Mouse (Mus musculus): ENCODE measurements at regions not wholly inside any gene's neighbourhood (a gene's known extent, or its start where the extent isn't known, plus 50 kb on each side); places are given as distances from the start of the nearest gene placed in this dataset.

- DNase-seq (ENCODE audit: low spot score in 2 of 2), result no peak
Observed at GRCm38 (mm10) chr1:143946933-143947332, 57.0 kb downstream of the Rgs2 start.

GRCm38 (mm10) chr1:143941465-143941864, 62.5 kb downstream of the Rgs2 start:
- peak in 1 of 2 experiments; percentile 54 for DNase-seq (ENCODE audit: low spot score in 2 of 2)

DNA sequence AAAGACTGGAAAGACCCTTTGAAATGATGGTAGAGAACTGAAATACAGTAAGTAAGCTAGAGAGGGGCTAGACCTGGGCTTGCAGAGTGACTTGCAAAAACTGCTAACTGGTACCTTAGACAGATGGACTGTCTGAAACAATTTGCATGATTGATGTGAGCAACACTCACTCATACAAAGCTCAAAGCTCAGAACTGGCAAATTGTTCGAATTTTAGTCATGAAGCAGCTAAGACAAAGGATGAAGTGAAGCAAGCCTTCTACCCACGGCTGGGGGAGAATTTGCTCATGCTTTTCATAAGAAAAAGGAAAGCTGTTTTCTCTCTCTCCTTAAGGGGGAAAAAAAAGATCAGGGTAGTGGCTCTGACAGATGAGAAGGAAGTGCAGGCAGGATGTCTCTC, 64.5 kb downstream of the Rgs2 start:
- DNase-seq (ENCODE audit: low spot score in 2 of 2), result no peak

- DNase-seq (ENCODE audit: low spot score in 2 of 2), result no peak
Observed at GRCm38 (mm10) chr1:143938569-143938968, 65.4 kb downstream of the Rgs2 start.

DNA sequence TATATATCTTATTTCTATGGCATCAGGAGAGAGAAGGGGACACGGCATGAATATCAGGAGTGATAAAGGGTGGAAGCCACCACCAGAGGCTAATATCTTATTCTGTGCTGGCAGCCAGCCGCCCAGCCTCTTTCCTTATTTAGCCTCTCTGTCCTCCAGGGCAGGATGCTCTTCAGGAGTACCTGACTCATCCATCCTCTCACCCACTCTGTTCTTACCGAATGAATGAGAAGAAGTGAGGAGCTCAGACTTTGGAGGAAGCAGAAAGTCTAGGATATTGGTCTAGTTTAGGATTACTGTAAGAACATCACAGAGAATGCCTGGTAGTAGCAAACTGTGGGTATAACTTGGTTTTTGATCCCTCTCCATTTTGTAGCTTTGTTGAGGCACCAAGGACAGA, 73.2 kb downstream of the Rgs2 start:
- DNase-seq (ENCODE audit: low spot score in 2 of 2), result no peak

- no peak for DNase-seq (ENCODE audit: low spot score in 2 of 2)
Observed at GRCm38 (mm10) chr1:143929567-143930165, 74.3 kb downstream of the Rgs2 start.

DNA sequence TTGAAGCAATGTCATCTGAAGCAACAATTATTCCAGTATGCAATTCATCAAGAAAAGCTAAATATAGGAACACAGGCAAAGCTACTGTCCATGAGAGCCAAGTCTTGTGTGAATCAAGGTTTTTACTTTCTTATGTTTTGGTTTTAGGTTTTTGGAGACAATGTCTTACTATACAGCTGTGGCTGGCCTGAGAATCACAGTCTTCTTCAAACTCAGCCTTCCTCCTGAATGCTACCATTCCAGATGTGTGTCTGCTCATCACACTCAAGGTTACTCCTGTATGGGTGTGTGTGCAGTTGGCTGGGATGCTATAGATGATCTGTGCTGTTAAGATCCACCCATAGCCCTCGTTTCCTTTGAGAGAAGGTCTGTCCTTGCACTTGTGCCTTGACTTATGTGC, 81.5 kb downstream of the Rgs2 start:
- no peak for DNase-seq (ENCODE audit: low spot score in 2 of 2)

GRCm38 (mm10) chr1:143920256-143920655, 83.7 kb downstream of the Rgs2 start:
- no peak for DNase-seq (ENCODE audit: low spot score in 2 of 2)

DNA sequence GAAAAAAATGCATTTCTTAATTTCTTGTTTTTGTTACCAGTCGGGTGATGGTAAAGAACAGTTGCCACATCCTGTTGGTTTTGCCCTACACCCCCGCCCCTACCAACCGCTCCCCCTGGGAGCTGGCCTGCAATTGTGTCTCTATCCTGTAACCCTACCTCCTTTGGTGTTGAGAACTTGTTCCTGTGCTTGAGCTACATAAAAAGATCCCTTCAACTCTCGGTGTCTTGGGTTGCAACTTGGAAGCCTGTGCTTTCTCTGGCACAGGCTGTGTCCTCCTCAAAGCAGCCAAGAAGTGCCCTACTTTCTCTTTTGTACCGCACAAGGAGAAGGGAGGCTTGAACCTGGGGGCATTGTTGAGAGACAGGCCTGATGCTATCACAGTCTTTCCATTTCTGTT, 85.0 kb downstream of the Rgs2 start:
- no peak for DNase-seq (ENCODE audit: low spot score in 2 of 2)

DNA sequence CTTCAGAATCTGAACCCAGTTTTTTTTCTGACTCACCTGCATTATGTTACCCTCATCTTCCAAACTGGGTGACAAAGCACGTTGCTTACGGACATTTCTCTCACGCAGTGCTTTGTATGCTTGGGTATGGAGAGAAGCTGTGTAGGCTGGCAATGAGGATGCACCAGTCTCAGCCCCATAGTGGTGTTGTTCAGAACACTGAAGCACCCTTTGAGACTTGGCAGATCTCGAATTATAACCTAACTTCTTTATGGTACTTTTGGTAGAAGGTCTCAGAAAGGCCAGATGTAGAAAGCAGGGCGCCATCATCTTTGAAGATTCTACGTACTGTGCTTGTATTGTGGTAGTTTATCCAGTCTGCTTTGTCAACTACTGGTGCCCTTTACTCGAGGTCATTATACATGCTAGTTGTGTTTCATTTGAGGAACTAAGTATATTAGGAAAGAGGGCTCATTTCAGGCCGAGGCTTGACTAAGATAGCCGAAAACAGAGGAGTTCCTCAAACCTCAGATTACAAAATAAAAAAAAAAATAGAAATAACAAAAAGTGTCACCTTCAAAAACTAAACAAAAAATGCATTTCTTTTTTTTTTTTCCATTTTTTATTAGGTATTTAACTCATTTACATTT, 85.7 kb downstream of the Rgs2 start:
- DNase-seq (ENCODE audit: low spot score in 2 of 2), result no peak

DNA sequence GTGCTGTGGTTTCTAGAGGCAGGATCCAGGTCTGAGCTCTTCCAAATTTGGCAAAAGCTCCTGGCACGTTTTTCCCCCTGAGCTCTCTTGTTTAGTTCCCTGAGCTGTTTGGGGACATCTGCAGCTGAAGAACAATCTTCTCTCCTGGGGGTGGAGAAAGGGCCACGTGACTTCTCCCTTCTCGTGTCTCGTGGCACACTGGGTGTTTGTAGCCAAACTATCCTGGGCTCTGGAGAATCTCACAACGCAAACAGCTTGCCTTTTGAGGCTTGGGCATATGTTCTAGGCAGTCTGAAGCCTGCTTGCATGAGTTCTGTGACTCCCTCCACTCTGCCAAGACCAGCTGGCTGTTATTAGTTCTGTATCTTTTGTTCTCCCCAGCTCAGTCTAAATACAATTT, 86.3 kb downstream of the Rgs2 start:
- DNase-seq (ENCODE audit: low spot score in 2 of 2), result no peak

DNA sequence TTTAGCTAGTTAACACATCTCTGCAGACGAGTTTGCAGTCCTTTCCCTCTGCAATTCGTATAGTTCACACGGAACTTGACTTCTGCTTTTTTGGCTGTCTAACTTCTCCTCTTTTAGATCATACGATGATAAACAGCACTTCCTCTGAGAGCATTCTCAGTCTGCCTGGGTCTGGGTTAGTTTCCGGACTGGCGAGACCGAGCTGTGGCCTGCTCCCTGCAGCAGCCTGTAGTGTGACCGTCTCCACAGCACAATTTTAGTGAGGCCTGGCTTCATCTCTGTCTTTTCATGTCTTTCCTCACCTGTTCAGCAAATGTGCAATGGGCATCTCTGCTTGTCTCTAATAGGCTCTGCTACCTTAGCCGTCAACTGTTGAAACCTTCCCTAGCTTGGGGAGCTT, 87.4 kb downstream of the Rgs2 start:
- DNase-seq (ENCODE audit: low spot score in 2 of 2), result no peak

GRCm38 (mm10) chr1:143912586-143912985, 91.4 kb downstream of the Rgs2 start:
- no peak for DNase-seq (ENCODE audit: low spot score in 2 of 2)

- DNase-seq (ENCODE audit: low spot score in 2 of 2), result no peak
Observed at GRCm38 (mm10) chr1:143911230-143911629, 92.7 kb downstream of the Rgs2 start.

DNA sequence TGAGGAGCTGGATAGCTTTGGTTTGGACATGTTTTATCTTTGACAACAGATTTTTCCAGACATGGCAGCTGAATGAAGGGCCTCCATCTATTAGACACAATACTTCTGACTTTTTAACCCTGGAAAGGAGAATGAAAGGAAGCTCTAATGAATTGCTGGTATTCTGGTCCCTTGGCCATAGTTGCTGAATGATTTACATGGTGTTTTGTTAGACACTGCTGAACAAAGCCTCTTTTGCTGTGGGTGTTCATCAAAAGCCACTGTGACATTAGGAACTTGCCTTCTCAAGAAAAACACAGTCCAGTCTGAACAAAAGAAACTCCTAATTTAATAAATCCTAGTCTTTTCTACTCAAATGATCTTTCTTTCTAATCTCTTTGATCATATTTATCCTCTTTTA, 93.4 kb downstream of the Rgs2 start:
- no peak for DNase-seq (ENCODE audit: low spot score in 2 of 2)

GRCm38 (mm10) chr1:143907312-143907711, 96.6 kb downstream of the Rgs2 start:
- no peak for DNase-seq (ENCODE audit: low spot score in 2 of 2)

GRCm38 (mm10) chr1:143906881-143907280, 97.1 kb downstream of the Rgs2 start:
- no peak for DNase-seq (ENCODE audit: low spot score in 2 of 2)

DNA sequence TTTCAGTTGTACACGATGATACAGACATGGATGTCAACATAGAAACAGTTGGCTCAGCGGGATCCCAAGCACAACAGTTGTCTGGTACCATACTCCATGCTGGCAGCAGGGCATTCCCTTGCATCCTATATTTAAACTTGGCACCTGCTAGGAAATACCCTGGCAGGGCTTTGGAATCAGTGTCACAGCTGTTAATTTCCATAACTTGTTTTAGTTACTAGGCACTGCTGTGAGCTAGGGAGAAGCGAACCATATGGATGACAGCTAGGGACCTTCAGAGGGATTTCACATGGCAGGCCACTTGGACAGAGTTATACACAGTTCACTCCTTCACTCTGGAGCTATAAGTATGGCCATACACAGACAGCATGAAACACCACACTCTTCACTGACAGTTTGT, 100.0 kb downstream of the Rgs2 start:
- DNase-seq (ENCODE audit: low spot score in 2 of 2), result peak in 1 of 2 experiments; percentile 16

DNA sequence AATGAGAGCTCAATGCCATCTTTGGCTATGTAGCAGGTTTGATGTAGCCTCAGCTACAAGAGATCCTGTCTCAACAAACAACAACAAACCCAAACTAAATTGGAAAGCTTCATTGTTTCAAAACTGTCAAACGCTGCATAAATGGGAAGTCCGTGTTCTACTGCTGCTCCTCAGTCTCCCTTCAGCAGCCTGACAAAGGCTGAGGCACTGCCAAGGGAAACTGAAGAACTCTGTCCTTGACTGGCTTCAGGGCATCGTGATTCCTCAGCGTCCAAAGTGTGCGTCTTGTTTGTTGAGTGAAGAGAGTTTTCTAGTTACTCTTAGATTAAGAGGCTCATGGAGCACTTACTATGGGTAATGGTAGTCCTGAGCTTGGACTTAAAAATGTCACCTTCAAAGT, 100.7 kb downstream of the Rgs2 start:
- DNase-seq (ENCODE audit: low spot score in 2 of 2), result no peak

DNA sequence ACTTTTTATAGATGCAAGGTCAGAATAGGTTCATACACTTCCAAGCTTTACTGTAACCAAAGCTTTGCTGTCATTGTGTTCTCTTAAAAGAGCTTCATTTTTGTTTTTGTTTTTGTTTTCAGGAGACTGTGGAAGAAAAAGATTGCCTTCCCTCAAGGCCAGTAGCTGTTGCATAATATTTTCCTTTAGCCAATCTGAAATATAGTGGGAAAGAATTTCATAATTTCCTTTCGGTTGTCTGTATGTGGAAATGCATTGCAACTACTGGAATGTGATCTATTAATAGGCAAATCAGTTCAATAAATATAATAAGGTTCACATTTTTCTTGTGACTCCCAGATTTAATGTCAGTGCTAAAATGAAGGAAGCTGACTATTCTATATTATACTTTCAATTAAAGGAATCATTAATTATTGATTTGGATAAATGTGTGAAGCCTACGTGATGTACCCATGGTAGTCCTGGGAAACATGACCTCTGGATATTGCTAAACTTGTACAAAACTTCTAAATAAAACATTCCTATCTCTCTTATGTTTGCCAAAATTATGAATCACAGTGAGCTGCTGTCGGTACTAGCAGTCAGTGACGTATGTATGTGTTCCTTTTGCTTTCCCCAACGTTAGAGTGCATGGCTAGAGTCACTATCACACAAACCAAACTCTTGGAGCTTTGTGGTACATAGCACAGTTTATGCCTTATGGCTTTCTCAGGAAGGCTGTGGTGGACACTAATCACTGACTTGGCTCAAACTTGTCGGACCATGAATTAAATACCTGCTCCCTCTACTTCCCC, 102.6 kb downstream of the Rgs2 start:
- DNase-seq (ENCODE audit: low spot score in 2 of 2), result no peak

DNA sequence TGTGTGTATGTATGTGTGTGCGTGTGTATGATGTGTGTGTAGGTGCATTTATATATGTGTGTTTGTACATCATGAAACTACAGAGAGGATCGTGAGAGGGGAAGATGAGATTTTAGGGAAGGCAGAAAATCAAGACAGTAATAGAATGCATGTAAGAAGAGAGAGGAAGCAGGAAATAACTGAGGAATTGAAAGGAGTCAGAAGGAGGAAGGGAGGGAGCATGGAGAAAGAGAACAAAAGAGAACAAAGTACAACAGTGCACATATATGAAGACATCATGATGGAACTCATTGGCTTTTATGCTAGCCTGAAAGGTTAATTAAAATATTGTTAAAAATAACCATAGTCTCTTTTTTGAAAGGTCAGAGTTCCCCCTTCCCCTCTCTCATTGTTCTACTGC, 111.4 kb downstream of the Uchl5 start:
- no peak for DNase-seq (ENCODE audit: low spot score in 2 of 2)

GRCm38 (mm10) chr1:143888065-143888464, 111.0 kb downstream of the Uchl5 start:
- no peak for DNase-seq (ENCODE audit: low spot score in 2 of 2)

- DNase-seq (ENCODE audit: low spot score in 2 of 2), result no peak
Observed at GRCm38 (mm10) chr1:143886014-143886413, 108.9 kb downstream of the Uchl5 start.
